Mouse (Mus musculus): ENCODE data around the gene Clec16a. TPM values are rescaled to one million over a fixed set of nuclear protein-coding genes. Genes with fewer than 3 reads are reported as not detected.

The Clec16a gene
- polyA plus RNA-seq, 1 experiment from 2014 or later: 32.5 TPM

DNA sequence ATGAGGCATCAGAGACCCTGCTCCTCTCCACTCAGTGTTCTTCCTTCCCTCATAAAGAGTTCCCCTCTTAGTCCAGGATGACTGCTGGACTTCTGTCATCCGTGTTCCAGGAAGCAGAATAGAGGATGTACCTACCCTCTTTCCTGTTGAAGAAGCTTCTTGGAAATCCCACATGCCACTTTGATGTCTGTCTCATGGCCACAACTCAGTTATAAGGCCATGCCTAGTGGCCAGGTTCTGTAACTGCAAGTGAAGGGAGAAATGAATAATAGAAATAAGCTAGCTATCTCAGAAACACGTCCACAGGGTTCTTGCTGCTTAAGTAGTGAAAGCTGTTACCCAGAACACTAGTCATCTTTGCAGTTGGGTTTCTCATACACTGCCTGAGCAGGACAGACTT is 180.0 kb downstream of the Clec16a start:
- Histone ChIP-seq H3K4me3 (ENCODE audit: control insufficient read depth in 1 of 2, insufficient read depth in 1 of 2, low read depth in 1 of 2, low read length in 2 of 2) (no peak overlapping the region), H3K4me2 (ENCODE audit: low read length) (no peak overlapping the region), H3K36me3 (ENCODE audit: control insufficient read depth, insufficient read depth, low read length) (no peaks in the 10 kb centered on the region), H3K27me3 (ENCODE audit: control insufficient read depth, insufficient read depth, low read length) (no peaks in the 10 kb centered on the region), H3K4me1 (ENCODE audit: control insufficient read depth in 2 of 2, insufficient read depth in 2 of 2, low read length in 2 of 2) (peaks cover 7 to 12% of the 10 kb centered on the region in 2 experiments; a peak in 3 of 4 replicates), H3K9ac (ENCODE audit: low read length) (no peak overlapping the region), H3K27ac (replicated peaks in 1 of 2; ENCODE audit: control insufficient read depth in 1 of 2, insufficient read depth in 1 of 2, low read depth in 2 of 2, low read length in 2 of 2) (no peak overlapping the region), H3K9me3 (ENCODE audit: control insufficient read depth, low read length) (no peaks in the 10 kb centered on the region)
- ATAC-seq (ENCODE audit: insufficient number of reproducible peaks, insufficient read depth, low FRiP score, low read depth): no peak
- WGBS: 57% methylated on average over 2 of the region's 2 CpGs

DNA sequence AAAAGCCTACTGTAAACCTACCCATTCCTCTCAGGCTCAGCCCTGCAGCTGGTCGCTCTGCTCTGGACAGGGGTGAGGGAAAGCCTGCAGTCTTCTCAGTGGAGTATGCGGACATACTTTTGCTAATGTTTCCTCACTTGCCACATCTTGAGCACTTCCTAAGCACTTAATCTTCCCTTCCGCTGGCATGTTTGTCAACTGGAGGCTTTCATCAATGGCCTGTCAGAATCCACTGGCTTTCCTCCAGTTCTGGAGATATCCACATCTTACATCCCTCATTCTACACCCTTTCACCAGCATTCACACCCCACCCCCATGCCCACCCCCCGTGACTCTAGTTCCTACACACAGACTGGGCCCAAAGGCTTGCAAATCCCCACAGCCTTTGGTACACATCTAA is 182.5 kb downstream of the Clec16a start:
- H3K4me3 ChIP-seq (ENCODE audit: control insufficient read depth in 1 of 2, insufficient read depth in 1 of 2, low read depth in 1 of 2, low read length in 2 of 2): no peak overlapping the region
- H3K36me3 ChIP-seq (ENCODE audit: control insufficient read depth, insufficient read depth, low read length): no peaks in the 10 kb centered on the region
- no peaks in the 10 kb centered on the region for H3K9me3 ChIP-seq (ENCODE audit: control insufficient read depth, low read length)
- no peak overlapping the region for H3K4me2 ChIP-seq (ENCODE audit: low read length)
- 51% methylated on average over 4 of the region's 4 CpGs for WGBS
- no peak for ATAC-seq (ENCODE audit: insufficient number of reproducible peaks, insufficient read depth, low FRiP score, low read depth)
- peaks cover 7 to 12% of the 10 kb centered on the region in 2 experiments; a peak in 3 of 4 replicates for H3K4me1 ChIP-seq (ENCODE audit: control insufficient read depth in 2 of 2, insufficient read depth in 2 of 2, low read length in 2 of 2)
- H3K27me3 ChIP-seq (ENCODE audit: control insufficient read depth, insufficient read depth, low read length): no peaks in the 10 kb centered on the region
- no peak overlapping the region for H3K27ac ChIP-seq (replicated peaks in 1 of 2; ENCODE audit: control insufficient read depth in 1 of 2, insufficient read depth in 1 of 2, low read depth in 2 of 2, low read length in 2 of 2)
- H3K9ac ChIP-seq (ENCODE audit: low read length): no peak overlapping the region

DNA sequence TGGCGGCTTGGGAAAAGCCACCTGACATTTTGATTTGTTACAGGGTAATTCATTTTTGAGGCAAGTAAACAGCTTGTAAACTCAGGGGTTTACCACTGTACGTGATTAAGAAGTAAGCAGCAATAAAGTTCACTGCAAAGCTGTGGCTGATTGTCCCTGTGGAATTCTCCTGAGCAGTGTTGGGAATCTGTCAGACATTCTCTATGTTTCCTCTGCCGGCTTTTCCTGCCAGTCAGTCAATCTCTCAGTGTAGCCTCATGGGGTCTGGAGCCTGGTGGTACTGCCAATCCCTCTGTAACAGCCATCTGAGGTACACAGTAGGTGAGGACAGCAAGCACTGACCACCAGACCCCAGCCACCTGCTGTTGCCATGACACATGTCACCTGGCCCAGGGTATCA is 183.7 kb downstream of the Clec16a start:
- Histone ChIP-seq H3K9me3 (ENCODE audit: control insufficient read depth, low read length) (no peaks in the 10 kb centered on the region), H3K27ac (replicated peaks in 1 of 2; ENCODE audit: control insufficient read depth in 1 of 2, insufficient read depth in 1 of 2, low read depth in 2 of 2, low read length in 2 of 2) (no peak overlapping the region), H3K36me3 (ENCODE audit: control insufficient read depth, insufficient read depth, low read length) (no peaks in the 10 kb centered on the region), H3K4me2 (ENCODE audit: low read length) (no peak overlapping the region), H3K9ac (ENCODE audit: low read length) (no peak overlapping the region), H3K27me3 (ENCODE audit: control insufficient read depth, insufficient read depth, low read length) (no peaks in the 10 kb centered on the region), H3K4me1 (ENCODE audit: control insufficient read depth in 2 of 2, insufficient read depth in 2 of 2, low read length in 2 of 2) (peaks cover 4 to 5% of the 10 kb centered on the region in 2 experiments; a peak in 3 of 4 replicates), H3K4me3 (ENCODE audit: control insufficient read depth in 1 of 2, insufficient read depth in 1 of 2, low read depth in 1 of 2, low read length in 2 of 2) (no peak overlapping the region)
- no peak for ATAC-seq (ENCODE audit: insufficient number of reproducible peaks, insufficient read depth, low FRiP score, low read depth)
- 58% methylated on average over 3 of the region's 3 CpGs for WGBS

DNA sequence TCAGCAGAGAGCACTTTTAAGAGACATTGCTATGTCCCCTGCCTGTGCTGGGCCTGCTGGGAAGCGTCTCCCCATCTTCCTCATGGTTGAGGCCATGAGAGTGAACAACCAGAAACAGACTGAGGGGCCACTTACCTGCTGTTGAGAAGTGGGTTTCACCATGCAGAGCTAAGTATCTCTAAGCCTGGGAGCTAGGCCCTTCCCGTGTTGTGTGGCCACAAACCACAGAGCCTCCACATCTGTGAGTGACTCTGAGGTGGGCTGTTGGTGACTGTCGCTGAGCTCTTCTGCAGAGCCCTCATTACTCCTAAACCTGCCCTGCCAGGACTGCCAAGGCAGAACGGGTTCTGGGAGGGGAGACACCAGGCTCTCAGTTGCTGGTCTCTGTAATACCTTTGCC is 185.8 kb downstream of the Clec16a start:
- H3K27me3 ChIP-seq (ENCODE audit: control insufficient read depth, insufficient read depth, low read length): no peaks in the 10 kb centered on the region
- peaks cover 4 to 6% of the 10 kb centered on the region in 2 experiments; a peak in 2 of 4 replicates for H3K4me1 ChIP-seq (ENCODE audit: control insufficient read depth in 2 of 2, insufficient read depth in 2 of 2, low read length in 2 of 2)
- H3K9me3 ChIP-seq (ENCODE audit: control insufficient read depth, low read length): no peaks in the 10 kb centered on the region
- no peak for ATAC-seq (ENCODE audit: insufficient number of reproducible peaks, insufficient read depth, low FRiP score, low read depth)
- H3K36me3 ChIP-seq (ENCODE audit: control insufficient read depth, insufficient read depth, low read length): no peaks in the 10 kb centered on the region
- H3K4me3 ChIP-seq (ENCODE audit: control insufficient read depth in 1 of 2, insufficient read depth in 1 of 2, low read depth in 1 of 2, low read length in 2 of 2): no peak overlapping the region
- no peak overlapping the region for H3K27ac ChIP-seq (replicated peaks in 1 of 2; ENCODE audit: control insufficient read depth in 1 of 2, insufficient read depth in 1 of 2, low read depth in 2 of 2, low read length in 2 of 2)
- H3K4me2 ChIP-seq (ENCODE audit: low read length): no peak overlapping the region
- 75% methylated on average over 4 of the region's 4 CpGs for WGBS
- no peak overlapping the region for H3K9ac ChIP-seq (ENCODE audit: low read length)

DNA sequence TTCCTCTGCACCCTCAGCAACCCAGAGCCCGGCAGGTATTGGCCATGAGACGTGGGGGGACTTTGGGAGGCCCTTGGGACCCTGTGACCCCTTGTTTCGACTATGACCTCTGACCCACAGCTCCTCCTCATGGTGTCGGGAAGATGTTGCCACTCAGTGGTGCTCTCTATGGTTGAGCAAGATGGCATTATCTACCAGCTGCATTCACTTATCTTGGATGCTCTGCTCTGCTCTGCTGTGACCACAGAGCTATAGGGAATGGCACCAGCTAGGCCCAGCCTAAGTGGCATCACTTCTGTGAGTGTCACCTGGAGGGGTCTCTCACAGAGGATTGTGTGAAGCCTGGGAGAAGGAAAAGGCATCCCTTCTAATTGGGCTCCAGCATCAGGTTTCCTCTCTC is 186.6 kb downstream of the Clec16a start:
- no peak overlapping the region for H3K9ac ChIP-seq (ENCODE audit: low read length)
- no peak overlapping the region for H3K4me2 ChIP-seq (ENCODE audit: low read length)
- H3K4me3 ChIP-seq (ENCODE audit: control insufficient read depth in 1 of 2, insufficient read depth in 1 of 2, low read depth in 1 of 2, low read length in 2 of 2): no peak overlapping the region
- WGBS: 86% methylated on average over 4 of the region's 4 CpGs
- no peak for ATAC-seq (ENCODE audit: insufficient number of reproducible peaks, insufficient read depth, low FRiP score, low read depth)
- H3K36me3 ChIP-seq (ENCODE audit: control insufficient read depth, insufficient read depth, low read length): no peaks in the 10 kb centered on the region
- no peaks in the 10 kb centered on the region for H3K27me3 ChIP-seq (ENCODE audit: control insufficient read depth, insufficient read depth, low read length)
- no peaks in the 10 kb centered on the region for H3K9me3 ChIP-seq (ENCODE audit: control insufficient read depth, low read length)
- no peak overlapping the region for H3K27ac ChIP-seq (replicated peaks in 1 of 2; ENCODE audit: control insufficient read depth in 1 of 2, insufficient read depth in 1 of 2, low read depth in 2 of 2, low read length in 2 of 2)
- H3K4me1 ChIP-seq (ENCODE audit: control insufficient read depth in 2 of 2, insufficient read depth in 2 of 2, low read length in 2 of 2): peaks cover 11 to 15% of the 10 kb centered on the region in 2 experiments

DNA sequence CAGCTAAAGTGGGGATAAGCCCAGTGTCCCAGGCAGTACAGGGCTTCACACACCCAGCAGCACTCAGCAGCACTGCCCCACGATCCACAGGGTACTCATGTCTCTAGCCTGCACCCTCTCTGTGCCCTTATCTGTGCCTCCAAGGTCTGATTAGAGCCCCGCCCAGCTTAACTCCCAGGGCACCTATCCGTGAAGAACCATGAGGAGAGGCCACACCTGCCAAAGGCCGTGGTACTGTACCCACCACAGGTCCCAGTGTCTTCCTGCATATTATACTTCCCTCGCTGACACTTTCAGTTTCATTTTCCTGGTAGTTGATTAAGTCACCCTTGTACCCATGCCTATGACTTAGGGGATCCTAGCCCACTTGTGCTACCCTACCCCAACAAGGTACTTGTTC is 187.3 kb downstream of the Clec16a start:
- WGBS: 78% methylated on average over 5 of the region's 5 CpGs
- H3K36me3 ChIP-seq (ENCODE audit: control insufficient read depth, insufficient read depth, low read length): no peaks in the 10 kb centered on the region
- peaks cover 17 to 21% of the 10 kb centered on the region in 2 experiments for H3K4me1 ChIP-seq (ENCODE audit: control insufficient read depth in 2 of 2, insufficient read depth in 2 of 2, low read length in 2 of 2)
- no peak overlapping the region for H3K9ac ChIP-seq (ENCODE audit: low read length)
- H3K4me3 ChIP-seq (ENCODE audit: control insufficient read depth in 1 of 2, insufficient read depth in 1 of 2, low read depth in 1 of 2, low read length in 2 of 2): no peak overlapping the region
- H3K27ac ChIP-seq (replicated peaks in 1 of 2; ENCODE audit: control insufficient read depth in 1 of 2, insufficient read depth in 1 of 2, low read depth in 2 of 2, low read length in 2 of 2): no peak overlapping the region
- H3K27me3 ChIP-seq (ENCODE audit: control insufficient read depth, insufficient read depth, low read length): no peaks in the 10 kb centered on the region
- H3K9me3 ChIP-seq (ENCODE audit: control insufficient read depth, low read length): no peaks in the 10 kb centered on the region
- ATAC-seq (ENCODE audit: insufficient number of reproducible peaks, insufficient read depth, low FRiP score, low read depth): no peak
- no peak overlapping the region for H3K4me2 ChIP-seq (ENCODE audit: low read length)

DNA sequence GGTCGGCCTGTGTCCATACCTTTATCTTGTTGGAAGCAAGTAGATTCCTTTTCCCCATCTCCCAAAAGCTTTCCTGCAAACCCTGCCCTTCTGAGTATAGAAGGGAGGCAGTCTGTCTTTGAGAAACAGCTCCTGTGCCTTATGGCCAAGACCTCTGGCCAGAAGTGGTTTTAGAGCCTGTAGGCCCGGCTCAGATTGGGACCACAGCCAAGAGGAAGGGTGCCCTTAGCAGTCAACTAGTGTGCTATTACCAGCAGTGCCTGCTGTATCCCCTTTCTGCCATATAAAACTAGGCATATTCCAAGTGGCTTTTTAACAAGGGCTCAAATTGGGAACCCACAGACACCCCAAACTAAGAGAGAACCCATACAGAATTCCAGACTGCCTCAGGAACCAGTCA is 190.6 kb downstream of the Clec16a start:
- Histone ChIP-seq H3K4me2 (ENCODE audit: low read length) (no peak overlapping the region), H3K4me1 (ENCODE audit: control insufficient read depth in 2 of 2, insufficient read depth in 2 of 2, low read length in 2 of 2) (peaks cover 19 to 31% of the 10 kb centered on the region in 2 experiments), H3K27me3 (ENCODE audit: control insufficient read depth, insufficient read depth, low read length) (no peaks in the 10 kb centered on the region), H3K9me3 (ENCODE audit: control insufficient read depth, low read length) (no peaks in the 10 kb centered on the region), H3K27ac (replicated peaks in 1 of 2; ENCODE audit: control insufficient read depth in 1 of 2, insufficient read depth in 1 of 2, low read depth in 2 of 2, low read length in 2 of 2) (no peak overlapping the region), H3K36me3 (ENCODE audit: control insufficient read depth, insufficient read depth, low read length) (no peaks in the 10 kb centered on the region), H3K4me3 (ENCODE audit: control insufficient read depth in 1 of 2, insufficient read depth in 1 of 2, low read depth in 1 of 2, low read length in 2 of 2) (no peak overlapping the region), H3K9ac (ENCODE audit: low read length) (no peak overlapping the region)
- ATAC-seq (ENCODE audit: insufficient number of reproducible peaks, insufficient read depth, low FRiP score, low read depth): no peak
- 47% methylated on average over 2 of the region's 2 CpGs for WGBS

DNA sequence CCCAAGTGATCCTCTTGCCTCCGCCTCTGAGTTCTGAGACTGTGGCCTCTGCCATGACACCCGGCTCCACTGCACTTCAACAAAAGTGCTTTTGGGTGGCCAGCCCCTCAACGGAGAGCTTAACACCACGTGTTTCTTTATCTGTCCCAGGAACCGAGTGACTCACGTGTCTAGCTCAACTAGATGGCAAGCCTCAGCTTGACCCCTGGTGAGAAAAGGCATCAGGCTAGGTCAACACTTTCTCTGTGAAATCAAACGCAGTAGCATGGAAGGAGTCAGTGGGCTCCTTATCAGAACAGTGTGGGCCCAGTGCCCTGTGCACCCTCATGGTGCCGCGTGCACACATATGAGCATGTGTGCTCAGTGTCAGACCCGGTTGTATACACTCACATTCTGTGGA is 191.2 kb downstream of the Clec16a start:
- no peak for ATAC-seq (ENCODE audit: insufficient number of reproducible peaks, insufficient read depth, low FRiP score, low read depth)
- Histone ChIP-seq H3K27me3 (ENCODE audit: control insufficient read depth, insufficient read depth, low read length) (no peaks in the 10 kb centered on the region), H3K27ac (replicated peaks in 1 of 2; ENCODE audit: control insufficient read depth in 1 of 2, insufficient read depth in 1 of 2, low read depth in 2 of 2, low read length in 2 of 2) (no peak overlapping the region), H3K4me3 (ENCODE audit: control insufficient read depth in 1 of 2, insufficient read depth in 1 of 2, low read depth in 1 of 2, low read length in 2 of 2) (no peak overlapping the region), H3K4me2 (ENCODE audit: low read length) (no peak overlapping the region), H3K9me3 (ENCODE audit: control insufficient read depth, low read length) (no peaks in the 10 kb centered on the region), H3K9ac (ENCODE audit: low read length) (no peak overlapping the region), H3K36me3 (ENCODE audit: control insufficient read depth, insufficient read depth, low read length) (no peaks in the 10 kb centered on the region), H3K4me1 (ENCODE audit: control insufficient read depth in 2 of 2, insufficient read depth in 2 of 2, low read length in 2 of 2) (peaks cover 19 to 33% of the 10 kb centered on the region in 2 experiments)
- 42% methylated on average over 10 of the region's 10 CpGs for WGBS
